Mouse (Mus musculus): ENCODE measurements around the gene Odf4. TPM values are rescaled to one million over a fixed set of nuclear protein-coding genes. Genes with fewer than 3 reads are reported as not detected.
"Not testable (repeated sequence)": the region's sequence is repeated elsewhere in the genome, so short reads cannot be mapped to it uniquely, and the experiment has no call there.

The Odf4 gene
- polyA plus RNA-seq, 1 experiment = 1.2 TPM

- H3K27ac ChIP-seq (ENCODE audit: insufficient read depth, low read length) = no peak overlapping the region
Measured at GRCm38 (mm10) chr11:68954408-68954807, 27.5 kb upstream of the Odf4 start.

GRCm38 (mm10) chr11:68953903-68954302 lies 27.0 kb upstream of the Odf4 start:
- H3K27ac ChIP-seq (ENCODE audit: insufficient read depth, low read length) = no peak overlapping the region
- H3K4me1 ChIP-seq (ENCODE audit: control insufficient read depth, insufficient read depth, low read length) = peaks cover 4% of the 10 kb centered on the region; the same call in 1 of the 2 replicates
- H3K4me3 ChIP-seq (ENCODE audit: insufficient read depth, low read length) = peak overlapping the region; percentile 29
- TF ChIP-seq POLR2A (IDR thresholded peaks at IDR 0.05; ENCODE audit: extremely low read depth, insufficient read depth, low read length) (no peak), CTCF (IDR thresholded peaks at IDR 0.05; ENCODE audit: extremely low read depth, insufficient read depth, low read length) (no peak)

More at GRCm38 (mm10) chr11:68954408-68954807, 27.5 kb upstream of the Odf4 start:
- no peak for TF ChIP-seq POLR2A (IDR thresholded peaks at IDR 0.05; ENCODE audit: extremely low read depth, insufficient read depth, low read length)
- TF ChIP-seq CTCF (IDR thresholded peaks at IDR 0.05; ENCODE audit: extremely low read depth, insufficient read depth, low read length) = no peak
- Histone ChIP-seq H3K4me1 (ENCODE audit: control insufficient read depth, insufficient read depth, low read length) (peaks cover 4% of the 10 kb centered on the region; the same call in 1 of the 2 replicates), H3K4me3 (ENCODE audit: insufficient read depth, low read length) (peak overlapping the region; percentile 29)

GRCm38 (mm10) chr11:68947542-68947993 lies 20.7 kb upstream of the Odf4 start:
- Histone ChIP-seq H3K4me1 (ENCODE audit: control insufficient read depth, insufficient read depth, low read length) (0 out of 2 replicates have a peak, but pooled peaks cover 2% of the 10 kb centered on the region), H3K4me3 (ENCODE audit: insufficient read depth, low read length) (peak overlapping the region; percentile 53), H3K27ac (ENCODE audit: insufficient read depth, low read length) (no peak overlapping the region)
- no peak for TF ChIP-seq CTCF (IDR thresholded peaks at IDR 0.05; ENCODE audit: extremely low read depth, insufficient read depth, low read length)
- peak; percentile 69 for TF ChIP-seq POLR2A (IDR thresholded peaks at IDR 0.05; ENCODE audit: extremely low read depth, insufficient read depth, low read length)

- 0 out of 2 replicates have a peak, but pooled peaks cover 2% of the 10 kb centered on the region for H3K4me1 ChIP-seq (ENCODE audit: control insufficient read depth, insufficient read depth, low read length)
- H3K27ac ChIP-seq (ENCODE audit: insufficient read depth, low read length) = peak overlapping the region; percentile 73
- TF ChIP-seq POLR2A (IDR thresholded peaks at IDR 0.05; ENCODE audit: extremely low read depth, insufficient read depth, low read length) = no peak
- no peak for TF ChIP-seq CTCF (IDR thresholded peaks at IDR 0.05; ENCODE audit: extremely low read depth, insufficient read depth, low read length)
- H3K4me3 ChIP-seq (ENCODE audit: insufficient read depth, low read length) = peak overlapping the region; percentile 53
Measured at GRCm38 (mm10) chr11:68946806-68947440, 20.0 kb upstream of the Odf4 start.

- Histone ChIP-seq H3K4me1 (ENCODE audit: control insufficient read depth, insufficient read depth, low read length) (0 out of 2 replicates have a peak, but pooled peaks cover 2% of the 10 kb centered on the region), H3K4me3 (ENCODE audit: insufficient read depth, low read length) (peak overlapping the region; percentile 53; the same call in 1 of the 2 replicates), H3K27ac (ENCODE audit: insufficient read depth, low read length) (no peak overlapping the region)
- TF ChIP-seq POLR2A (IDR thresholded peaks at IDR 0.05; ENCODE audit: extremely low read depth, insufficient read depth, low read length) (no peak), CTCF (IDR thresholded peaks at IDR 0.05; ENCODE audit: extremely low read depth, insufficient read depth, low read length) (no peak)
Measured at GRCm38 (mm10) chr11:68946001-68946400, 19.1 kb upstream of the Odf4 start.

- peaks cover 4% of the 10 kb centered on the region for H3K4me1 ChIP-seq (ENCODE audit: control insufficient read depth, insufficient read depth, low read length)
- TF ChIP-seq CTCF (IDR thresholded peaks at IDR 0.05; ENCODE audit: extremely low read depth, insufficient read depth, low read length) (no peak), POLR2A (IDR thresholded peaks at IDR 0.05; ENCODE audit: extremely low read depth, insufficient read depth, low read length) (no peak)
- H3K27ac ChIP-seq (ENCODE audit: insufficient read depth, low read length) = no peak overlapping the region
- H3K4me3 ChIP-seq (ENCODE audit: insufficient read depth, low read length) = no peak overlapping the region
Measured at GRCm38 (mm10) chr11:68945245-68945644, 18.4 kb upstream of the Odf4 start.

- H3K4me3 ChIP-seq (ENCODE audit: insufficient read depth, low read length) = no peak overlapping the region
- TF ChIP-seq CTCF (IDR thresholded peaks at IDR 0.05; ENCODE audit: extremely low read depth, insufficient read depth, low read length) (no peak), POLR2A (IDR thresholded peaks at IDR 0.05; ENCODE audit: extremely low read depth, insufficient read depth, low read length) (no peak)
- H3K27ac ChIP-seq (ENCODE audit: insufficient read depth, low read length) = no peak overlapping the region
- peaks cover 4% of the 10 kb centered on the region for H3K4me1 ChIP-seq (ENCODE audit: control insufficient read depth, insufficient read depth, low read length)
Measured at GRCm38 (mm10) chr11:68942731-68943130, 15.8 kb upstream of the Odf4 start.

- no peak overlapping the region for H3K27ac ChIP-seq (ENCODE audit: insufficient read depth, low read length)
- H3K4me1 ChIP-seq (ENCODE audit: control insufficient read depth, insufficient read depth, low read length) = peaks cover 2% of the 10 kb centered on the region
- peak overlapping the region; percentile 34 for H3K4me3 ChIP-seq (ENCODE audit: insufficient read depth, low read length)
- TF ChIP-seq CTCF (IDR thresholded peaks at IDR 0.05; ENCODE audit: extremely low read depth, insufficient read depth, low read length) (no peak), POLR2A (IDR thresholded peaks at IDR 0.05; ENCODE audit: extremely low read depth, insufficient read depth, low read length) (no peak)
Measured at GRCm38 (mm10) chr11:68940516-68940915, 13.6 kb upstream of the Odf4 start.

GRCm38 (mm10) chr11:68939451-68940304 lies 12.8 kb upstream of the Odf4 start:
- peak overlapping the region; percentile 34 for H3K4me3 ChIP-seq (ENCODE audit: insufficient read depth, low read length)
- TF ChIP-seq POLR2A (IDR thresholded peaks at IDR 0.05; ENCODE audit: extremely low read depth, insufficient read depth, low read length) (peak; percentile 97), CTCF (IDR thresholded peaks at IDR 0.05; ENCODE audit: extremely low read depth, insufficient read depth, low read length) (no peak)
- 0 out of 2 replicates have a peak overlapping the region, but pooled peaks have one; percentile 32 for H3K27ac ChIP-seq (ENCODE audit: insufficient read depth, low read length)
- peaks cover 2% of the 10 kb centered on the region for H3K4me1 ChIP-seq (ENCODE audit: control insufficient read depth, insufficient read depth, low read length)

- H3K4me3 ChIP-seq (ENCODE audit: insufficient read depth, low read length); H3K4me1 ChIP-seq (ENCODE audit: control insufficient read depth, insufficient read depth, low read length); H3K27ac ChIP-seq (ENCODE audit: insufficient read depth, low read length): not testable (repeated sequence)
Measured at GRCm38 (mm10) chr11:68936951-68937350, 10.1 kb upstream of the Odf4 start.
